Mouse (Mus musculus) ES-E14 (cell line): ENCODE measurements around the gene Slc37a4.

Experiments
- CHD2 ChIP-seq: IDR thresholded peaks from 2 replicates; pipeline ENCODE4 v1.6.1; 2014; ENCODE audit warnings: mild to moderate bottlenecking, low read depth, low read length, inconsistent platforms
- MAFK ChIP-seq: IDR thresholded peaks from 2 replicates; pipeline ENCODE4 v1.6.1; 2014; ENCODE audit warnings: mild to moderate bottlenecking, low read depth, low read length, inconsistent platforms; ENCODE audit not compliant: insufficient read depth
- ZNF384 ChIP-seq: IDR thresholded peaks from 2 replicates; pipeline ENCODE4 v1.6.1; 2012; ENCODE audit warnings: low read depth, low read length, inconsistent platforms

GRCm38 (mm10) chr9:44407752-44408097, 11.1 kb downstream of the Slc37a4 start:
- TF ChIP-seq MAFK (no peak), CHD2 (peak; percentile 6; the same call in 1 of the 2 replicates), ZNF384 (no peak)
